Mouse (Mus musculus) heart, postnatal 0 days (tissue): ENCODE results near the gene Clcc1. TPM values are rescaled to one million over a fixed set of nuclear protein-coding genes. Genes with fewer than 3 reads are reported as not detected.
"Not testable (repeated sequence)": the region's sequence is repeated elsewhere in the genome, so short reads cannot be mapped to it uniquely, and the experiment has no call there.

Experiments used
- ATAC-seq: fragments of 200-750 bp; cut with Nextera tagmentation; 2 replicates; pipeline ENCODE4 v1.8.0; 2017; ENCODE audit warnings: low read depth, moderate number of reproducible peaks, moderate library complexity; ENCODE audit not compliant: insufficient read depth
- DNase-seq: peaks from one replicate; pipeline ENCODE4 v3.0.0-alpha.2; 2016; ENCODE audit warnings: low spot score
- H3K27ac ChIP-seq: fragments of 300-500 bp; sonication (generic); 2 replicates; pipeline ENCODE4 v1.5.1; 2014; ENCODE audit warnings: low read depth, mild to moderate bottlenecking
- H3K27me3 ChIP-seq: fragments of 300-500 bp; sonication (generic); 2 replicates; pipeline ENCODE4 v1.6.1; 2014; ENCODE audit warnings: low read length, mixed read lengths; ENCODE audit not compliant: control insufficient read depth, insufficient read depth
- H3K36me3 ChIP-seq: fragments of 300-500 bp; sonication (generic); replicated peaks from 2 replicates; pipeline ENCODE4 v1.6.1; 2014; ENCODE audit warnings: low read length, mixed read lengths; ENCODE audit not compliant: control insufficient read depth, insufficient read depth
- H3K4me1 ChIP-seq: fragments of 300-500 bp; sonication (generic); 2 replicates; pipeline ENCODE4 v1.6.1; 2014; ENCODE audit warnings: antibody characterized with exemption; ENCODE audit not compliant: control insufficient read depth, insufficient read depth
- H3K4me2 ChIP-seq: fragments of 300-500 bp; sonication (generic); 2 replicates; pipeline ENCODE4 v1.6.1; 2014; ENCODE audit warnings: low read depth, mild to moderate bottlenecking, low read length, moderate library complexity
- H3K4me3 ChIP-seq: fragments of 300-500 bp; sonication (generic); 2 replicates; pipeline ENCODE4 v1.5.1; 2014; ENCODE audit warnings: low read depth, low read length
- H3K9ac ChIP-seq: fragments of 300-500 bp; sonication (generic); replicated peaks from 2 replicates; pipeline ENCODE4 v1.6.1; 2014; ENCODE audit warnings: low read depth, low read length, mixed read lengths
- H3K9me3 ChIP-seq: fragments of 300-500 bp; sonication (generic); replicated peaks from 2 replicates; pipeline ENCODE4 v1.6.1; 2016; ENCODE audit warnings: low read length; ENCODE audit not compliant: control insufficient read depth
- CTCF ChIP-seq: IDR thresholded peaks from 2 replicates; pipeline ENCODE4 v1.5.1; 2016; ENCODE audit warnings: antibody characterized with exemption, control low read depth, low read depth
- EP300 ChIP-seq: IDR thresholded peaks from 2 replicates; pipeline ENCODE4 v1.6.1; 2016; ENCODE audit warnings: antibody characterized with exemption, low read depth
- WGBS: fragments of 180-500 bp; shearing (Covaris S2); extraction: QIAGEN DNeasy Blood & Tissue Kit; methylation state at CpG from one replicate; pipeline ENCODE4 v1.1.7; 2014; 5-methylcytosine and 5-hydroxymethylcytosine counted together
- polyA plus RNA-seq: library from polyadenylated mRNA; unstranded; fragments of >200 nt; fragmentation: Nextera tagmentation; extraction: Ambion mirVana; gene quantifications from 2 replicates; pipeline ENCODE4 v1.2.1, GENCODE M21; 2015
- total RNA-seq: library from RNA; depleted of rRNA; stranded (reverse); fragments of >200 nt; gene quantifications from 2 replicates; pipeline ENCODE4 v1.2.3, GENCODE M21; 2014; ENCODE audit warnings: low replicate concordance

Clcc1 gene
- total and polyA plus RNA-seq, 2 experiments from 2014 or later: 39.4 to 49.1 TPM

DNA sequence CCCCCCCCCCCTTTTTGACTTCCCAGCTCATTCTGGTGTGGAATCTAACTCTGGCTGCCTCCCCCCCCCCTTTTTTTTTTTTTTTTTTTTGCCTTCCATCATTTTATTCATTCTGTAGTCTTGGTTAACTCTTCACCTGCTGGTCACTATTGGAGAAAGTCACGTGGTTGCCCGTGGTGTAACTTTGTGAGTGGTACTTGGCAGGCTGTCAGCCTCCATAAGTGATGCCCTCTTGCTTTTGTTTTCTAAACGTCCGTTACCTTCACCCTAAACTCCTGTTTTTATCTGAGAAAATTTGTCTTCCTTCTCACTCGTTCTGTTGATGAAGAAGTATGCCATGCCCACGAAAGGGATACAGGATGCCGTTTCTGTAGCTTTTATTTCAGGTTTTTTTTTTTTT, 1.8 kb downstream of the Clcc1 start:
- H3K9ac ChIP-seq: no peak overlapping the region
- no peaks in the 10 kb centered on the region for H3K9me3 ChIP-seq
- H3K36me3 ChIP-seq: peaks cover 6% of the 10 kb centered on the region; the same call in 1 of the 2 replicates
- H3K4me2 ChIP-seq: no peak overlapping the region
- H3K4me1 ChIP-seq: peaks cover 10% of the 10 kb centered on the region; the same call in 1 of the 2 replicates
- no peak for DNase-seq
- no peak overlapping the region for H3K4me3 ChIP-seq
- no peaks in the 10 kb centered on the region for H3K27me3 ChIP-seq
- WGBS: 84% methylated on average over 7 of the region's 7 CpGs
- no peak for ATAC-seq
- H3K27ac ChIP-seq: no peak overlapping the region
- TF ChIP-seq EP300: no peak
- no peak for TF ChIP-seq CTCF

DNA sequence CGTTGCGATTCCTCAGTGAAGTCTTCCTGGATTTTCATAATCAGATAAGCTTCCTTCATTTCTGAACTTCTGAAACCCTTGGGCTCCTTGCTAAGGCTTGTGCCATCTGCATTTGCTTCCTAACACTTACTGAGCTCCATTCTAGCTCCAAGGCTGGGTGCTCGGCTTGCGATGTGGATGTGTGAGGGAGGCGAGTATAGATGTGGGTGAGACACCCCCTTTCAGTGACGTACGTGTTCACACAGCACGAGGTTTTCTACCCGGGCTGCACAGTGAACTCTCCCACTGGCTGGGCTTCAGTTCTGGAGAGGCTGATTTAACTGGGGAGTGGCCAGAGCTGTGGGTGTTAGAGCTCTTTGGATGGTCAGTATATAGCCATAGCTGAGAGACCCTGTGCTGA, 4.9 kb downstream of the Clcc1 start:
- Histone ChIP-seq H3K9me3 (no peaks in the 10 kb centered on the region), H3K36me3 (peaks cover 29% of the 10 kb centered on the region), H3K27me3 (no peaks in the 10 kb centered on the region), H3K9ac (no peak overlapping the region), H3K27ac (no peak overlapping the region), H3K4me2 (no peak overlapping the region), H3K4me1 (peaks cover 10% of the 10 kb centered on the region; the same call in 1 of the 2 replicates), H3K4me3 (no peak overlapping the region)
- TF ChIP-seq EP300 (no peak), CTCF (no peak)
- 89% methylated on average over 9 of the region's 9 CpGs for WGBS
- ATAC-seq: no peak
- no peak for DNase-seq

DNA sequence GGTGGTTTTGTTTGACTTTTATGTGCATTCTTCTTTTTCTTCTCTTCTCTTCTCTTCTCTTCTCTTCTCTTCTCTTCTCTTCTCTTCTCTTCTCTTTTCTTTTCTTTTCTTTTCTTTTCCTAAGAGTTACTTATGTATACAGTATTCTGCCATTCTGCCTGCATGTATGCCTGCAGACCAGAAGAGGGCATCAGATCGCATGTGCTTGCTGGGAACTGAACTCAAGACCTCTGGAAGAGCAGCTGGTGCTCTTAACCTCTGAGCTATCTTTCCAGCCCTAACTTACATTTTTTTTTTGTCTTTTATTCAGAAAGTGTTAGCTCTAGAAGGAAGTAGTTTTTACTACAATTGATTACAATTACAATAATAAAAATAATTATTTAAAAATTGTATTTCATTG, 7.2 kb downstream of the Clcc1 start:
- Histone ChIP-seq H3K4me1 (no peaks in the 10 kb centered on the region), H3K9me3 (no peaks in the 10 kb centered on the region), H3K27ac (no peak overlapping the region), H3K4me3 (no peak overlapping the region), H3K4me2 (no peak overlapping the region), H3K9ac (no peak overlapping the region), H3K36me3 (peaks cover 43% of the 10 kb centered on the region), H3K27me3 (no peaks in the 10 kb centered on the region)
- no peak for ATAC-seq
- TF ChIP-seq CTCF (no peak), EP300 (no peak)
- no peak for DNase-seq
- WGBS: 65% methylated on average over 1 of the region's 1 CpGs

DNA sequence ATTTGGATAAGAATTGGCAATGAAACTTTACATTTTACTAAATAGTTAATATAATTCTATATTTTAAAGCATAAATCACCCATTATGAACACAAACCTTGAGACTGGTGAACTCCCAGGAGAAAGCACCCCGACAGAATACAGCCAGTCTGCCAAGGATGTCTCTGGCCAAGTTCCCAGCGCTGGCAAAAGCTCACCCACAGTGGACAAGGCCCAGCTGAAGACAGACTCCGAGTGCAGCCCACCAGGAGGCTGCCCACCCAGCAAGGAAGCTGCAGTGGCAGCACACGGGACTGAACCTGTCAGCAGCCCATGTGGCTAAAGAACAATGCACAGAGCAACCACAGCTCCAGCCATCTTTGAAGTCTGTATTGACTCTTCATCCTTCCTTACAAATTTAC, 22.9 kb downstream of the Clcc1 start:
- peaks cover 87% of the 10 kb centered on the region for H3K36me3 ChIP-seq
- no peak overlapping the region for H3K4me3 ChIP-seq
- H3K4me1 ChIP-seq: no peaks in the 10 kb centered on the region
- ATAC-seq: no peak
- H3K4me2 ChIP-seq: no peak overlapping the region
- no peak overlapping the region for H3K27ac ChIP-seq
- TF ChIP-seq EP300 (no peak), CTCF (no peak)
- DNase-seq: no peak
- no peaks in the 10 kb centered on the region for H3K27me3 ChIP-seq
- 74% methylated on average over 4 of the region's 4 CpGs for WGBS
- H3K9me3 ChIP-seq: no peaks in the 10 kb centered on the region
- H3K9ac ChIP-seq: no peak overlapping the region

DNA sequence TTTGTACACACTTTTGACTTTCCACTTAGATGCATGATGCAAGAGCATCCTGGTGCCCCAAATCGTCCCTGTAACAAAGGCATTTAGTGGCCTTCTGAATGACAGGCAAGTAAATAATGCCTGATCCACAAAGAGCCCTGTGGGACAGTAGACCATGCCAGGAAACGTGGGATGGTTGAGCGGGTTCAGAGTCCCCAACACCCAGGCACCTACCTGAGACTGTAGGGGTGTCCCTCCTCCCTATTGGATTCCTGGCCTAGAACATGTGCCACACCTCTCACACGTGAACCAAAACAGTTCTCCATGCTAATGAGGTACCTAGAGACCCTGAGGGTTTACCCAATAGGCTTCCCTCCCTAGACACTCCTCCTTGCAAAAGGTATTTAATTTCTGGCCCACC, 27.3 kb downstream of the Clcc1 start:
- H3K27me3 ChIP-seq: no peaks in the 10 kb centered on the region
- no peak overlapping the region for H3K4me3 ChIP-seq
- no peaks in the 10 kb centered on the region for H3K9me3 ChIP-seq
- WGBS: 86% methylated on average over 4 of the region's 4 CpGs
- no peaks in the 10 kb centered on the region for H3K4me1 ChIP-seq
- DNase-seq (no peak), ATAC-seq (no peak)
- H3K9ac ChIP-seq: no peak overlapping the region
- no peak for TF ChIP-seq CTCF
- no peak for TF ChIP-seq EP300
- H3K27ac ChIP-seq: no peak overlapping the region
- no peak overlapping the region for H3K4me2 ChIP-seq
- H3K36me3 ChIP-seq: peaks cover 83% of the 10 kb centered on the region

DNA sequence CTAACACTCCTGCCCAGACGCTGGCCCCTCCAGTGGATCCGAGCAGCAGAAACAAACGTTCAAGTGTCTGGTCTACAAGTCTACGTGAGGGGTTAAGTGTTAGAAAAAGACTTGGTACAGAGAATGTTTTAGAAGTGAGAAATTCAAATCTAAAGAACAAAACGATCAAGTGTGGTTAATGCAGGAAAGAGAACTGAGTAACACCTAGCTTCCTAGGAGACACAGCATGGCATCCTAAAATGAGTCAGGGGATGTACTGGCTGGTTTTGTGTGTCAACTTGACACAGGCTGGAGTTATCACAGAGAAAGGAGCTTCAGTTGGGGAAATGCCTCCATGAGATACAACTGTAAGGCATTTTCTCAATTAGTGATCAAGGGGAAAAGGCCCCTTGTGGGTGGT, 29.9 kb downstream of the Clcc1 start:
- not testable (repeated sequence) for H3K27ac ChIP-seq, H3K9me3 ChIP-seq, H3K27me3 ChIP-seq, H3K9ac ChIP-seq, ATAC-seq, H3K4me1 ChIP-seq, H3K4me2 ChIP-seq, DNase-seq, H3K4me3 ChIP-seq
- peaks cover 62% of the 10 kb centered on the region for H3K36me3 ChIP-seq
- WGBS: 91% methylated on average over 5 of the region's 5 CpGs
